Mouse (Mus musculus) MN1 (cell line): ENCODE measurements around the gene Tbc1d9.

Source experiments
- DNase-seq: peaks from one replicate; pipeline ENCODE4 v3.0.0-alpha.2; 2016; ENCODE audit warnings: low spot score

Tbc1d9 gene

GRCm38 (mm10) chr8:83178228-83178742 lies 13.1 kb downstream of the Tbc1d9 start:
- DNase-seq, result no peak

DNA sequence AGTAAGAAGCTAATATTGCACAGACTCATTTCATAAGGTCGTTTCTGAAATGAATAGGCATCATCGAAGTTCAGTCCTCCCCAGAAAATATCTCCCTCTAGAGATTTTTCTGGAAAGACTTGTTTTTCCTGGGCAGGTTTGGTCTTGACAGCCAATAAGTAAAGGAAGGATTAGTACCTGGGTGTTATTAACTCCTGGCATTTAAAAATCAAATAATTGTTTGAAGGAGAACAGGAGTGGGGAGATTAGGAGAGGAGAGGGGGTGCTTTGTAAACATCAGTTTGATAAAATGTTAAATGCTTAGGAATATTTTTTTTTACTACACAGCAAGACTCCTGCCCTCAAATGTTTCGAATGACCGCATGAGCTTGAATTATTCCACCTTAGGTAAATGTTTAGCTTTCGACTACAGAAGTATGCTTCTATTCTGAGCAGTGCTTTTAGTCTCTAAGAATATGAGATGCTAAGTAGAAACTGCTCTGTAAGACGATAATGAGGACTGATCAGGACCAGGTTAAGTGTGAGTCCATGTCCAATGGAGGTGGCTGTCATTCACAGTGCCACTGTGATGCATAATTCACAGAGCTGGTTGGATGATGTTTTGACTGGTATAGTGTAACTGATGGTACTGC lies 16.8 kb downstream of the Tbc1d9 start:
- DNase-seq, result no peak

- DNase-seq, result peak; percentile 17
Observed at GRCm38 (mm10) chr8:83182784-83183183, 17.6 kb downstream of the Tbc1d9 start.

DNA sequence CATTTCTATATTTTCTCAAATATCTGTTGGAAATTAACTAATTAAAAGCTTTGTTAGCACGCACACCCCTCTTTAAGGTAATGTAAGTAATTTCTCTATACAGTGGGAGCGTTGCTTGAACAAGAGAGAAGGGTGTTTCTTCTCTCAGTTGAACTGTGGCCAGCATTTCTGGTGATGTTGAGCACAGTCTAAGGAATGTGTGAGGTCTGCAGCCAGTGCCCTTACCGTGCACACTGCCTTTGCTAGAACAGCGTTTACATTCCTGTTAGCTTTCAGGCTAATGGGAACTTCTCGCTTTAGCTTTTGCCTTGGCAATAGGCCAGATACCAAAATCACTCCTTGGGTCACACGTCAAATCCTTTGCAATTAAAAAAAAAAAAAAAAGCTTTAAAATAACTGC lies 21.2 kb downstream of the Tbc1d9 start:
- DNase-seq, result no peak

DNA sequence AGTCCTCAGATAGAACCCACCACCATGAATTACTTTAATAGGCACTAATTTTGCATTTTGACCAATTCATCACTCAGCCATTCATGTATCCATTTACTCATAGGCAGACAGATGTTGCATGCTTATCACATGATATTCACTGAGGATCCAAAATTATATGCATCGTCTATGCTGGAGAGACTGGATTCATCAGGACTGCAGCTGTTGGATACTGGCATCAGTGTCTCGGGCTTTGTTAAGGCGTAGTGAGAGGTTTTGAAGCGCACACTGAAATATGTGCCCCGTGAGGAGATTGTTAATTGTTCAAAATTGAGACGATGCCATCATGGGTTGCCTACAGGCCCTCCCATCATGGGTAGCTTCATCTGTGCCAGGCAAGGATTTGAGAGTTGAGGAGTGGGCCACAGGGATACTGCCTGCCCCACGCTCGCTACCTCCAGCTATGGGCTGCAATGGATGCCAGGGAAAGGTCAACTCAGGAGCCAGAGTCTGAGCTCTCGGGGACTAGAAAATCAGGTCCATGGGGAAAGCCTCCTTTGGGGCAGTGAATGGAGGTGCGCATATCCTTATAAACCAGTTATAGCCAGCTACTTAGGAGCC lies 22.3 kb downstream of the Tbc1d9 start:
- DNase-seq, result no peak

- no peak for DNase-seq
Observed at GRCm38 (mm10) chr8:83189538-83190095, 24.5 kb downstream of the Tbc1d9 start.

GRCm38 (mm10) chr8:83196088-83196487 lies 30.9 kb downstream of the Tbc1d9 start:
- DNase-seq, result peak; percentile 65

DNA sequence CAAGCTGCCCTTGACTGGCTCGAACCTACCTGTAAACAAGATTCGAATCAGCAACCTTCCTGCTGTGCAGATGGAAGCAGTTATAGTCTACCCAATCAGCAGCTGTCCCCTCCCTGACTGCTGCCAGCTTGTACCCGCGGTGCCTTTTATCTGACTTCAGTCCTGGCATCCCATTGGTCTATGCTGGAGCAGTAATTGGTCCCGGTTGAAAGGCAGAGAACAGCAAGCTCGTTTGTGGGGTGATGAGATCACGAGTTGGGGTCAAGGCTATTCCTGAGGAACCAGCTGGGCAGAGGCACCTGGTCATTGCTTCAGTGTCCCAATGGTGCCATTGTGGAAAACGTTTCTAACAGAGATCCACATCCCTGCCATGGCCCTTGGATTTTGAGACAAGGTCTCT lies 34.6 kb downstream of the Tbc1d9 start:
- no peak for DNase-seq

DNA sequence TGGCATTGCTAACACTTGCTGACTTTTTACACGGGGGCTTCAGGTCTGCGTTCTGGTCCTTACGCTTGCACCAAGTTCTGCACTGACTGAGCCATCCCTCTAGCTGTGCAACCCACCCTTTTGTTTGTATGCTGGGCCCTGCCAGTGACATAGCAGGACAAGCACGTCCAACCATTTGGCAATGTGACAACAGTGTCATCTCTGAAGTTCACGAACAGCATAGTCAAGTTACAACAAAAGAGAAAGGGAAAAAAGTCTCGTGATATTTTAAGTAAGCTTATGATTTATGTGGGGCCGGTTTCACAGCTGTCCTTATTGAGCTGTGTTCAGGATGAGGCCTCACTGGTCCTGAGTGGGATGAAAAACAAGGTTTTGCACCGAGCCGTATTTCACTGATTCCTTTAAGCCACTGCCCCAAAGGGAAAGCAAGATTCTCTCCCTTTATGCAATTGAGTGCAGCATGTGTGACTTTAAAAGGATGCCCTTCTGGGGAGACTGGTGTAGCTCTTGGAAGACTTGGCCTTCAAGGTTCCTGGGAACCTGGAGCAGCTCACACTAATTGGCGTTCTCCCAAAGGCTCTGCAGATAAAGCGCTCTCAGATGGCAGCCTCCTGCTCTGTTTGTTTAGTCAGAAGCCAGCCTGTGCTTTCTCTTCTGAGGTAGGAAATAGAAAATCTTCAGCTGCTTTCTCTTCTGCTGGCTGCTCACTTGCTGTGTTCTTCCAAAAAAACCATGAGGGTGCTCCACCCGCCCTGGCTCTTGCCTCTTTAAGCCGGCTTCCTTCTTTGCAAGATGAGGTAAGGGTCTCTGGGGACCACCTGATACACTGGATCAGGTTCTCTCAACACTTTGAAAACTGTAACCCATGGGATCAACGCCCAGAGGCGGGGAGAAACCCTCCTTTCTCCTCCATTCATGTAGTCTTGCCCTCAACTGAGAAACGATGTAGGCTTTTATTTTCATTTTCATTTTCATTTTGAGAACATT lies 35.3 kb downstream of the Tbc1d9 start:
- peak; percentile 75 for DNase-seq

DNA sequence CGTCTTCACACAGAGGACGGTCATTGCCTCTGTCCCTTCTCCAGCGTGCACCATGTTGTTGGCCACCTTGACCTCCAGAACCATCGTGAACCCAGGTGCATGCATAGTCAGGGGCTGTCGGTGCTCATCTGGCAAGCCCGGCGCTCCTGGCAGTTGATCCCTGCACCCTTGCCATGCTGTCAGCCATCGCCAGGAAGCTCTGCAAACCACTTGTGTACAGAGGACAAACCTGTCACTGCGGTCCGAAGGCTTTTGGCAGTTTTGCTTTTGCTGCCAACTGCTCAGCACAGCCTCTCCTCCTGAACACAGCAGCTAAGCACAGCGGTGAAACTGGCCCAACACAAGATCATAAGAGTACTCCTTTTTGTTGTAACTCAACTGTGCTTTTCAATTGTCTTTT lies 37.8 kb downstream of the Tbc1d9 start:
- DNase-seq, result no peak

GRCm38 (mm10) chr8:83205907-83206306 lies 40.8 kb downstream of the Tbc1d9 start:
- peak; percentile 55 for DNase-seq

- no peak for DNase-seq
Observed at GRCm38 (mm10) chr8:83209581-83209980, 44.4 kb downstream of the Tbc1d9 start.

- no peak for DNase-seq
Observed at GRCm38 (mm10) chr8:83210676-83211075, 45.5 kb downstream of the Tbc1d9 start.

DNA sequence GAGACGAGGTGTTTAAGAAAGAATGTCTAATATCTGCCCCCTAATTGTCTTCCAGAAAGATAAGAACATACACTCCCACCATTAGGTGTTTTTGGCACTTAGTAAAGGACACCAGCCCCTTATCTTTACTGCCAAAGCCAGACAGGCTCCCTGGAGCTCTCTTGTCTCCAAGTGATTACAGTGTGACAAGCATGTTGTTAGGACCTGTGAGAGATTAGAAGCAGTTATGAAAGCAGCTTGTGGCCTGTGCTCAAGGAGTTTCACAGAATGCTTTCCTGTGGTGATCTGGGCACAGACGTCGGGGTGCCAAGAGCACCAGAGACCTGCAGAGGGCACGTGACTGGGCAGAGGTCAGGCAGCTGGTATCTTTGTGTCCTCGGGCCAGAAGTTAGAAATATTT lies 49.9 kb downstream of the Tbc1d9 start:
- DNase-seq, result peak; percentile 22

- DNase-seq, result no peak
Observed at GRCm38 (mm10) chr8:83216520-83216919, 51.4 kb downstream of the Tbc1d9 start.

DNA sequence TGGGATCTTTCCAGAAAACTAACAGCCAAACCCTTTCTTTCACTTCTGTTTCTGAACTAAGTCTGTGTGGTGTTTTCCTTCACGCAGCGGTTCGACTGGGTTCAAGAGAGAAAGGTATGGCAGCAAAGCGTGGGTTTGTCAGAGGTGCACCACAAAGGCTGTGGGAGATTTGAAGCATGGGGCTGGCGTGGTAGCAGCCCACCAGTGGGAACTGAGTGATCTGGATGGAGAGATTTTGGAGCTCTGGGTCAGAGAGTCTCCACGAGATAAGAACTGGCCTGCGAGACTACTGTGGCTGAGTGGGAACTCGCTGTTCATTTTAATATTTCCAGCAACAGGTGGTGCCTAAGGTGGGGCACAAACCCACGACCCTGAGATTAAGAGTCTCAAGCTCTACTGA lies 52.0 kb downstream of the Tbc1d9 start:
- no peak for DNase-seq

- DNase-seq, result no peak
Observed at GRCm38 (mm10) chr8:83217891-83218290, 52.7 kb downstream of the Tbc1d9 start.

DNA sequence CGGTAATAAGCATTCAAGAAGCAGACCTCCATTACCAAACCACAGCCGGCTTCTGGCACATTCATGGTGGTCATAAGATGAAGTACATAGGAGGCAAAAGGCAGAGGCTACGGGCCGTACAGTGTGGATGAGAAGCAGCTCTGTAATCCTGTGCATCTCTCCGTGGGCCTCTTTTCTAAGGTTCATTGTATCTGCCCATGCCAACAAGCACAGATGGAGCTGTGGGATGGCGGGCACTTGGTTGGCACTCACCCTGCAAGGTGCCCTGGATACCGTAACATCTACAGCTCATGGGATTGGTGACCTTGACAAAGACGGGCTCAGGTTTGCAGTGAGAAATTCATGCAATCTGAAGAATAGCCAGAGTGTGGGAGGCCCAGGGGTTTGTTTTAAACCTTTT lies 54.2 kb downstream of the Tbc1d9 start:
- DNase-seq, result no peak

DNA sequence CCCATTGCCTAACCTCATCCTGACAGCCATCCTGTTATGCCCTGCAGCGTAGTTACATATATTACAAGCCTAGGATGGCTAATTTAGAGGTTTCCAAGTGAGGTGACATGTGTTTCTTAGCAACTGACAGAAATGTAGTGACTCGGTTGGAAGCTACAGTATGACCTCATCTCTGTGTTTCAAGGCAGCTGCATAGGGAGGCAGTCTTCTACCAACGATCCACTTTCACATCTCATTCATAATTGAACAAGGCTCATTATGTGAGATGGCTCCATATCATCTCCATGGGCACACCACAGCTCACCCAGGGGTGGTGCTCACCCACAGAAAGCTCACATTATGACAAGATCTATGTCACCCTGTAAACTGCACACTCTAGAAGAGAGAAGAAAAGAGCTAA lies 55.6 kb downstream of the Tbc1d9 start:
- DNase-seq, result peak; percentile 16

DNA sequence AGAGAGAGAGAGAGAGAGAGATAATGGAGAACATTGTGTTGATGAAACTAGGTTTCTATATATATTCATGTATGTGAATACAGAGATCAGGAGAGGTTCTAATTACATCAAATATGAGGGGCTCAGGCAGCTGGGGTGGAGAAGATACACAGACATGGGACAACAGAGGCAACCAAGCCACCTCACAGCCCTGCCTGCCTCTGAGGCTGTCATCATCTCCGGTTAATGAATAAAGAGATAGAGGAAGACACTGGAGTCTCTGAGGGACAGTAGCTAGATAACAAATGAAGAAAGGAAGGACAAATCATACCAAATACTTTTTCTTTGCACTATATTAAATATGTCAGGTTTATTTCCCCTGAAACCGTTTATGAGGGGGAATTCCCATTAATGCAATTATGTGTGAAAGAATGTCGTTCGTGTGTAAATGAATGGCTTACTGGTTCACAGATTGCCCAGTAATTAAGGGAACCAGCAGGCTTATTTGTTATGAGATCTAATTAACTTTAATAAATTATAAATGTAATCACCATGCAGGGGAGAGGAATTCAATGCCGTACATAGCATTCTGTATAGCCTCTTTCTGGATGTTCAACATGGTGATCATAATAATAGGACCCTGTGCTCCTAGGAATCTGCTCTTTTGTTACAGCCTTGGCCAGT lies 59.7 kb downstream of the Tbc1d9 start:
- DNase-seq, result no peak

DNA sequence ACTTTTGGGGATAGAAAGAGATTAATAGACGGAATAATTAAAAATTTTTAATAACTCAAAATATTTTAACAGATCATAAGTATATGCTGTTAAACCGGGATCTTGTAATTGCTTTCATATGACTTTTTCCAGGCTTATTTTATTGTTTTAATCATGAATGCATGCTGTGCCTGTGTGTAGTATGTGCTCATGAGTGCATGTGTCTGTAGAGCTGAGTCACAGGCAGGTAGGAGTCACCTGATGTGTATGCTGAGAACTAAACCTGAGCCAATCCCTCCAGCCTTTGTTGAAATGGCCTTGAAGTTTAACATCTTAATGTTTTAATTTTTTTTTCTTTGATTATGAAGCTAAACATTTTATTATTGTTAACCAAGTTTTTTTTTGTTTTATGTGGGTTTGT lies 60.4 kb downstream of the Tbc1d9 start:
- DNase-seq, result no peak

DNA sequence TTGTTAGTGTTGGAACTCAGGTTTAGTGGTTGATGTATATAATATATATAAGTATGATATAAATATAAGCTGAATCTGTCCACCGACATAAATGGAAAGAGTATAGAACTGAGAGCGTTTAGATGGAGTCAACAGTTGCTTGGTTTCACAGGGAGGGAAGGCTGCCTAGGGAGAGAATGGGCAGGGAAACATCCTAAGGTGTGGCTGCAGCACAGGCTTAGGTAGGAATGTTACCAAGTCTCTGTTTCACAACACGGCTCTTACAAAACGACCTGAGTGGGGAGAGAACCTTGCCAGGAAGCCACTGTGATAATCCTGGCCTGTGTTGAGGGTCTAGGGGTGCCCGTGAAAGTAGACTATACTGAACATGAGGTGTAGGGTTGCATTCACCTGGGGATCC lies 62.2 kb downstream of the Tbc1d9 start:
- DNase-seq, result no peak
